Mouse (Mus musculus): ENCODE results near the gene Gli2. TPM values are rescaled to one million over a fixed set of nuclear protein-coding genes. Genes with fewer than 3 reads are reported as not detected.

The Gli2 gene
- total RNA-seq, 1 experiment from 2014 or later: 1.5 TPM

- DNase-seq: no peak
Measured at GRCm38 (mm10) chr1:118799322-118800116, 253.9 kb downstream of the Gli2 start.

- DNase-seq: no peak
Measured at GRCm38 (mm10) chr1:118795415-118796167, 257.8 kb downstream of the Gli2 start.

GRCm38 (mm10) chr1:118789871-118790270 lies 263.5 kb downstream of the Gli2 start:
- no peak for DNase-seq

- no peak for DNase-seq
Measured at GRCm38 (mm10) chr1:118789468-118789867, 264.0 kb downstream of the Gli2 start.

- DNase-seq: no peak
Measured at GRCm38 (mm10) chr1:118788813-118789212, 264.6 kb downstream of the Gli2 start.

- no peak for DNase-seq
Measured at GRCm38 (mm10) chr1:118787486-118787885, 265.9 kb downstream of the Gli2 start.

Small RNAs within 50 kb of the gene (microRNA-seq; reads per million reads assigned to microRNA genes)
- 0 reads per million in 2 experiments for gene Mir6346

Measured in adrenal gland, postnatal 14 days (tissue).